Mouse (Mus musculus) neutrophil, adult 5-6 weeks (primary cell): ENCODE measurements around the gene Trabd2b. TPM values are rescaled to one million over a fixed set of nuclear protein-coding genes. Genes with fewer than 3 reads are reported as not detected.

Source experiments
- ATAC-seq: fragments of 151-379, 151-347 bp; 2 replicates; pipeline ENCODE4 v1.8.0; 2017; ENCODE audit warnings: mild to moderate bottlenecking, moderate TSS enrichment; ENCODE audit not compliant: insufficient number of reproducible peaks, poor library complexity, low FRiP score, severe bottlenecking; ENCODE audit errors: extremely low read depth
- total RNA-seq: library from RNA; stranded (forward); fragments of 200-1000 nt; gene quantifications from 2 replicates; pipeline ENCODE4 v1.2.3, GENCODE M21; 2017

Gene Trabd2b
- total RNA-seq, 1 experiment from 2014 or later, result not detected

GRCm38 (mm10) chr4:114432742-114433141 lies 26.2 kb downstream of the Trabd2b start:
- ATAC-seq, result no peak

- ATAC-seq, result no peak
These were observed 26.9 kb downstream of the Trabd2b start for GRCm38 (mm10) chr4:114433440-114433839.

DNA sequence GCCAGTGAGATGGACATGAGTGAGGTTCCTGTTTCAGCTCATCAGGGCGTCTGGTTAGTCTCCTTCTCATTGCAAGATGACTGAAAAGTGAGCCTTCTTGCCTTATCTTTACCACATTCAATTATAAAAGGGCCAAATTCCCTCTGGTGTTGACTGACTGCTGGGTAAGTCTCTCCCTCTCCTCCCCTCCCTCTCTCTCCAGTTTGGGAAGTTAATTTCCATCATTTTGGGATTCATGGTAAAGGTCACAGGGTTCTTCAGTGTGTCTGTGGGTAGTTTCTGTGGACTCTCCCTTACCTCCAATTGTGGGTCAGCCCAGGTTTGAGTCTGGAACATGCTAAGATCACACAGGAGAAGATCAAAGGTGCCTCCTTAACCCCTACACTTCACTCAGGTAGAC lies 28.2 kb downstream of the Trabd2b start:
- no peak for ATAC-seq

- ATAC-seq, result no peak
These were observed 28.9 kb downstream of the Trabd2b start for GRCm38 (mm10) chr4:114435381-114435780.

- no peak for ATAC-seq
These were observed 32.2 kb downstream of the Trabd2b start for GRCm38 (mm10) chr4:114438764-114439163.

DNA sequence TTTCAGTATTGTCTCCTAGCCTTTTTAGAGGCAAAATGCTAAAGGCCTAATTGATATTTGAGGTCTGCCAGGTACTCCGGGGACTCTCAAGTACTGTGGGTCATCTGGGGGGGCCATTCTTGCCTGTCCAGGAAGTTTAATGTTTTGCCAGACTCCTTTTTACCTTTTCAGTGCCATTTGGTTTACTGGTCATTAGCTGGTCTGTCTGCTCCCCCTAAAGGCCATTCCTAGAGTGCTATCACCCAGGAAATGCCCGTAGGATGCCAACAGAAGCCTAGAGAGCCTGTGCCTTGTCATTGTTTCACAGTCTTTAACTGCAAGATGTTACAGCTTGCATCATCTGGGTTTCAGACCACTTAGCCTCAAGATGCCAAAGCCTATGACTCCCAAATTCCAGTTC lies 35.7 kb downstream of the Trabd2b start:
- no peak for ATAC-seq

- no peak for ATAC-seq
These were observed 36.1 kb downstream of the Trabd2b start for GRCm38 (mm10) chr4:114442661-114443060.

GRCm38 (mm10) chr4:114448393-114449052 lies 42.0 kb downstream of the Trabd2b start:
- no peak for ATAC-seq

DNA sequence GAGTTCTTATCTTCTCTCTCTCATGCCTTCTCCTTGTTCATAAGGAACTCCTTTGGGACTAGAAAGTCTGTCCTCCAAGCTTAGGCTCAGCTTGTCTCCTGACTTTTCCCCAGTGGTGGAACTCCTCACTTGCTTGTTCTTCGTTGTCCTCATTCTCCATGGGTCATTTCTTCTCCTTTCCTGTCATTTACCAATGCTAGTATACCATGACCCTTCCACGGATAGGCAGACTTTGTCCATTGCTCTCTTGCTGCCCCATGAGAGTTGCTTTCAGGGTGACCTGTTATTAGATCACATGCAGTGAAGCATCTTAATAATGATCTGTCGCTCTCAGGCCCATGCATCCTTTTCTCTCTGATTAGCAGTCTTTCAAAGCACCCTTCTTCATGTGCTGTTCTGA lies 46.6 kb downstream of the Trabd2b start:
- no peak for ATAC-seq

GRCm38 (mm10) chr4:114454016-114454415 lies 47.5 kb downstream of the Trabd2b start:
- ATAC-seq, result no peak

GRCm38 (mm10) chr4:114454495-114455186 lies 48.1 kb downstream of the Trabd2b start:
- ATAC-seq, result no peak

GRCm38 (mm10) chr4:114457111-114457510 lies 50.6 kb downstream of the Trabd2b start:
- no peak for ATAC-seq

DNA sequence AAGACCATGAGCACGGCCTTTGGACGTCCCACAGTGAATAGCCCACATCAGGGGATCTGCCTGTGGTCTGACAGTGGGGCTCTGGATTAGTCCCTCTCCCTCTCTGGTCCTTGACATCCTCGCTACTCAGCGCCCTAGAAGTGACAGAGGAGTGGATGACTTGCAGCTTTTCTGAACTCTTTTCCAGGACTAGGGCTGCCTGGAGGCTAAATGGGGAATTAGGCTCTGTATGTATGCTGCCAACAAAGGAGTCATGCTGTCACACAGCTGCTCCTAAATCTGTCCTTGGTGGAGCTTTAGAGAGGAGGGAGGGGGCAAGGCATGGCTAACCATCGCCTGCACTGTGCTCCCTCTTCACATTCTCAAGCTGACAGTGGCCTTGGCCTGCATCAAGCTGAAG lies 53.1 kb downstream of the Trabd2b start:
- ATAC-seq, result no peak

DNA sequence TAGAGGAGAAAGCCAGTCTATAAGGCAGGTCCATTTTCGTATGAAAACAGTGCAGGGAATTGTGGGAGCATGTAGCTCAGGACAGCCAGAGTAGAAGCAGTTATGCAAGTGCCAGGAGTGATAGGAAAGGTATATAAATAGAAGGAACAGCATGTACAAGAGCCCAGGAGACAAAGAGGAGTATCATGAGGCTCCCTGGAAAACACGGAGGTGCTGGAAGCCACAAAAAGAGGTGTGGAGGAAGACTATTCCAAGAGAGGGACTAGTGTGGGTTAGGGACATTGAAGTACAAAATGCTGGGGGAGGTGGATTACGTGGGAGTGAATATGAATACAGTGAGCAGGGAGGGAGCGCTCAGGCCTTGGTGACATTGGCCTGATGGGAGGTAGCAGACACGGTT lies 53.9 kb downstream of the Trabd2b start:
- no peak for ATAC-seq

- ATAC-seq, result no peak
These were observed 54.6 kb downstream of the Trabd2b start for GRCm38 (mm10) chr4:114461093-114461492.

GRCm38 (mm10) chr4:114465641-114466040 lies 59.1 kb downstream of the Trabd2b start:
- no peak for ATAC-seq

GRCm38 (mm10) chr4:114467371-114468094 lies 61.0 kb downstream of the Trabd2b start:
- ATAC-seq, result no peak

DNA sequence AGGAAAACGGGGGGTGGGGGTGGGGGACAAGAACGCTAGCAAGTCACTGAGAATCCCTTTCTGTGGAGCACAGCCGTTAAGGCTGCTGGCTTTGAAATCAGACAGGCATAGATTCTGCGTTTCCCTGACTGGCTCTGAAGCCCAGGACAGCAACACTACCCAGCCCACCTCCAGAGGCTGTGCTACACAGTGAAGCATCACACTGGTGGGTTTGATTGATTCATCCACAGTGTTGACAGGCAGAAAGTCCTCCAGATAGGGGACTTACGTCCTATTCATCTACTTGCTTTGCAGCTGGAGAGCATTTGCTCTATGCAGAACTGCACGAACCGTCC lies 61.5 kb downstream of the Trabd2b start:
- no peak for ATAC-seq

- no peak for ATAC-seq
These were observed 63.4 kb downstream of the Trabd2b start for GRCm38 (mm10) chr4:114469881-114470280.

- ATAC-seq, result no peak
These were observed 65.6 kb downstream of the Trabd2b start for GRCm38 (mm10) chr4:114472143-114472542.
